Mouse (Mus musculus) CH12.LX (cell line): ENCODE data around the gene Zfp574. TPM values are rescaled to one million over a fixed set of nuclear protein-coding genes. Genes with fewer than 3 reads are reported as not detected.

Experiments used
- DNase-seq: peaks from one replicate; pipeline ENCODE4 v3.0.0-alpha.2; 2013; ENCODE audit errors: extremely low read depth
- H3K27ac ChIP-seq: 2 replicates; pipeline ENCODE4 v1.5.1; 2012; ENCODE audit warnings: low read depth, mild to moderate bottlenecking, control low read depth, moderate library complexity; ENCODE audit not compliant: insufficient read depth
- H3K27me3 ChIP-seq: replicated peaks from 2 replicates; pipeline ENCODE3; 2012; ENCODE audit warnings: inconsistent platforms
- H3K36me3 ChIP-seq, 2 experiments: replicated peaks in 1 of 2; 2 replicates each; pipeline versions ENCODE3 to v1.6.1; 2012; ENCODE audit warnings: inconsistent platforms in 1 of 2, low read length in 1 of 2, mild to moderate bottlenecking in 1 of 2, mixed read lengths in 1 of 2, moderate library complexity in 1 of 2; ENCODE audit not compliant: control insufficient read depth in 1 of 2, insufficient read depth in 1 of 2
- H3K4me1 ChIP-seq, 2 experiments: 2 replicates each; pipeline ENCODE4 v1.6.1; 2012; ENCODE audit warnings: inconsistent platforms in 1 of 2, moderate library complexity in 1 of 2; ENCODE audit not compliant: insufficient read depth in 2 of 2, control insufficient read depth in 1 of 2
- H3K4me2 ChIP-seq: 2 replicates; pipeline ENCODE4 v1.6.1; 2012; ENCODE audit warnings: low read depth, mild to moderate bottlenecking, control low read depth; ENCODE audit not compliant: poor library complexity, insufficient read depth, severe bottlenecking
- H3K4me3 ChIP-seq, 3 experiments: fragments of 150-350 bp in 1 of 3; sonication (generic) in 1 of 3; replicated peaks in 1 of 3; 2 replicates each; pipeline versions ENCODE3 to v1.5.1; 2011 to 2012; ENCODE audit warnings: low read depth in 2 of 3, low read length in 2 of 3, mild to moderate bottlenecking in 2 of 3, moderate library complexity in 2 of 3, control low read depth in 1 of 3, improper control_type of control experiment in 1 of 3, inconsistent platforms in 1 of 3, mixed read lengths in 1 of 3; ENCODE audit not compliant: poor library complexity in 1 of 3
- H3K79me2 ChIP-seq: replicated peaks from 2 replicates; pipeline ENCODE4 v1.6.1; 2012; ENCODE audit warnings: mild to moderate bottlenecking, moderate library complexity; ENCODE audit not compliant: control insufficient read depth, poor library complexity, insufficient read depth, severe bottlenecking; ENCODE audit errors: extremely low read depth
- H3K9ac ChIP-seq: 2 replicates; pipeline ENCODE4 v1.6.1; 2012; ENCODE audit warnings: low read depth, mild to moderate bottlenecking, control low read depth, moderate library complexity; ENCODE audit not compliant: insufficient read depth
- H3K9me3 ChIP-seq: replicated peaks from 2 replicates; pipeline ENCODE3; 2012; ENCODE audit warnings: low read length, inconsistent platforms, mixed read lengths
- BHLHE40 ChIP-seq: IDR thresholded peaks from 2 replicates; pipeline ENCODE4 v1.6.1; 2011; ENCODE audit warnings: mild to moderate bottlenecking, low read depth, low read length, improper control_type of control experiment
- CHD2 ChIP-seq: IDR thresholded peaks from 2 replicates; pipeline ENCODE4 v1.6.1; 2011; ENCODE audit warnings: low read length, improper control_type of control experiment
- CTCF ChIP-seq, 2 experiments: IDR thresholded peaks in 1 of 2; conservative IDR thresholded peaks in 1 of 2; 2 replicates each; pipeline ENCODE4 v1.5.1; 2011 to 2012; ENCODE audit warnings: low read depth in 2 of 2, low read length in 2 of 2, improper control_type of control experiment in 1 of 2, inconsistent platforms in 1 of 2, mild to moderate bottlenecking in 1 of 2, moderate library complexity in 1 of 2
- GABPA ChIP-seq: IDR thresholded peaks from 2 replicates; pipeline ENCODE4 v1.6.1; 2012; ENCODE audit warnings: low read depth, low read length, improper control_type of control experiment, inconsistent platforms; ENCODE audit not compliant: insufficient replicate concordance
- HCFC1 ChIP-seq: IDR thresholded peaks from 2 replicates; pipeline ENCODE4 v1.6.1; 2012; ENCODE audit warnings: low read depth, mild to moderate bottlenecking, inconsistent platforms, low read length, improper control_type of control experiment
- IRF4 ChIP-seq: IDR thresholded peaks from 2 replicates; pipeline ENCODE4 v1.6.1; 2014; ENCODE audit warnings: low read depth, mild to moderate bottlenecking, inconsistent platforms, low read length, improper control_type of control experiment
- JUN ChIP-seq: IDR thresholded peaks from 2 replicates; pipeline ENCODE4 v1.6.1; 2011; ENCODE audit warnings: low read depth, mild to moderate bottlenecking, low read length, improper control_type of control experiment, moderate library complexity; ENCODE audit not compliant: insufficient read depth
- MEF2A ChIP-seq: IDR thresholded peaks from 2 replicates; pipeline ENCODE4 v1.6.1; 2014; ENCODE audit warnings: low read depth, mild to moderate bottlenecking, inconsistent platforms, low read length, improper control_type of control experiment, borderline replicate concordance
- MXI1 ChIP-seq: IDR thresholded peaks from 2 replicates; pipeline ENCODE4 v1.6.1; 2011; ENCODE audit warnings: mild to moderate bottlenecking, low read depth, low read length, improper control_type of control experiment
- MYC ChIP-seq: IDR thresholded peaks from 2 replicates; pipeline ENCODE4 v1.6.1; 2011; ENCODE audit warnings: low read depth, mild to moderate bottlenecking, improper control_type of control experiment, low read length
- NELFE ChIP-seq: IDR thresholded peaks from 2 replicates; pipeline ENCODE4 v1.6.1; 2011; ENCODE audit warnings: low read depth, low read length, improper control_type of control experiment
- NRF1 ChIP-seq: IDR thresholded peaks from 2 replicates; pipeline ENCODE4 v1.6.1; 2014; ENCODE audit warnings: low read depth, mild to moderate bottlenecking, inconsistent platforms, low read length, improper control_type of control experiment, moderate library complexity
- PAX5 ChIP-seq: IDR thresholded peaks from 2 replicates; pipeline ENCODE4 v1.6.1; 2012; ENCODE audit warnings: low read length, inconsistent platforms, mixed read lengths
- POLR2A ChIP-seq: IDR thresholded peaks from 2 replicates; pipeline ENCODE4 v1.6.1; 2011; ENCODE audit warnings: low read depth, mild to moderate bottlenecking, improper control_type of control experiment, low read length
- POLR2AphosphoS2 ChIP-seq: IDR thresholded peaks from 2 replicates; pipeline ENCODE4 v1.6.1; 2011; ENCODE audit warnings: low read depth, low read length, improper control_type of control experiment
- SIN3A ChIP-seq: IDR thresholded peaks from 2 replicates; pipeline ENCODE4 v1.6.1; 2012; ENCODE audit warnings: low read length, improper control_type of control experiment, inconsistent platforms
- TBP ChIP-seq: conservative IDR thresholded peaks from 2 replicates; pipeline ENCODE4 v1.6.1; 2011; ENCODE audit warnings: low read depth, low read length, improper control_type of control experiment
- TCF12 ChIP-seq: IDR thresholded peaks from 2 replicates; pipeline ENCODE4 v1.6.1; 2014; ENCODE audit warnings: low read depth, mild to moderate bottlenecking, inconsistent platforms, low read length, improper control_type of control experiment
- UBTF ChIP-seq: IDR thresholded peaks from 2 replicates; pipeline ENCODE4 v1.6.1; 2012; ENCODE audit warnings: low read depth, mild to moderate bottlenecking, inconsistent platforms, low read length, improper control_type of control experiment, moderate library complexity
- USF1 ChIP-seq: IDR thresholded peaks from 2 replicates; pipeline ENCODE4 v1.6.1; 2014; ENCODE audit warnings: low read depth, mild to moderate bottlenecking, inconsistent platforms, low read length, improper control_type of control experiment
- USF2 ChIP-seq: conservative IDR thresholded peaks from 2 replicates; pipeline ENCODE4 v1.6.1; 2011; ENCODE audit warnings: low read depth, low read length, improper control_type of control experiment
- ZKSCAN1 ChIP-seq: IDR thresholded peaks from 2 replicates; pipeline ENCODE4 v1.6.1; 2012; ENCODE audit warnings: low read depth, inconsistent platforms, low read length, improper control_type of control experiment, borderline replicate concordance
- dilution Hi-C: fragments of 300-500 bp; cut with MboI; formaldehyde crosslinking; loops from 2 replicates; pipeline ENCODE4 v1.14.3; 2020; ENCODE audit warnings: low sequenced_read_pairs; ENCODE audit not compliant: extremely low pct_unique_long_range_greater_than_20kb, extremely low pct_ligation_motif_present
- in situ Hi-C: fragments of 300-500 bp; cut with MboI; formaldehyde crosslinking; loops from 3 replicates; pipeline ENCODE4 v1.14.3; 2019; ENCODE audit warnings: low sequenced_read_pairs, low pct_ligation_motif_present, low pct_unique_long_range_greater_than_20kb, mixed read lengths
- polyA plus RNA-seq: library from polyadenylated mRNA; unstranded; fragments of >175 nt; gene quantifications from 2 replicates; pipeline ENCODE4 v1.2.1, GENCODE M21; 2012; ENCODE audit warnings: low read depth; ENCODE audit not compliant: insufficient read length
- total RNA-seq, 2 experiments: library from RNA; depleted of rRNA; stranded (reverse); fragments of 300-350 nt in 1 of 2; fragments of >200 nt in 1 of 2; gene quantifications; 2 replicates each; pipeline ENCODE4 v1.2.3; 2012 to 2014

Gene Zfp574
- total and polyA plus RNA-seq, 3 experiments, result 3.4 to 13.3 (median 11.2) TPM

GRCm38 (mm10) chr7:25031528-25031927, 40.8 kb upstream of the Zfp574 start:
- TF ChIP-seq USF2 (no peak), MYC (no peak), ZKSCAN1 (no peak), POLR2AphosphoS2 (no peak), BHLHE40 (no peak), POLR2A (no peak), CTCF (conservative IDR thresholded peaks at IDR 0.05 in 1 of 2, IDR thresholded peaks at IDR 0.05 in 1 of 2; ENCODE audit: low read depth in 2 of 2, low read length in 2 of 2) (no peak), SIN3A (no peak), CHD2 (no peak), MXI1 (no peak), HCFC1 (no peak), TCF12 (no peak), GABPA (no peak), PAX5 (no peak), USF1 (no peak), IRF4 (no peak), TBP (no peak)
- peaks cover 0 to 3% of the 10 kb centered on the region in 2 experiments for H3K36me3 ChIP-seq
- peaks cover 0 to 7% of the 10 kb centered on the region in 2 experiments; a peak in 1 of 4 replicates for H3K4me1 ChIP-seq
- no peak overlapping the region for H3K4me2 ChIP-seq
- H3K9me3 ChIP-seq, result no peaks in the 10 kb centered on the region
- no peaks in the 10 kb centered on the region for H3K27me3 ChIP-seq
- in situ Hi-C loops, result no loop called here
- no peak overlapping the region for H3K9ac ChIP-seq
- H3K27ac ChIP-seq, result no peak overlapping the region
- no peaks in the 10 kb centered on the region for H3K79me2 ChIP-seq
- H3K4me3 ChIP-seq, result no peak overlapping the region
- dilution Hi-C loops, result no loop called here
- DNase-seq, result no peak

GRCm38 (mm10) chr7:25034796-25035195, 37.6 kb upstream of the Zfp574 start:
- no peaks in the 10 kb centered on the region for H3K27me3 ChIP-seq
- no peak overlapping the region for H3K4me3 ChIP-seq
- H3K27ac ChIP-seq, result no peak overlapping the region
- no peak overlapping the region for H3K4me2 ChIP-seq
- in situ Hi-C loops, result no loop called here
- no peaks in the 10 kb centered on the region for H3K4me1 ChIP-seq
- H3K36me3 ChIP-seq, result no peaks in the 10 kb centered on the region
- H3K9me3 ChIP-seq, result no peaks in the 10 kb centered on the region
- TF ChIP-seq MXI1 (no peak), USF1 (no peak), USF2 (no peak), HCFC1 (no peak), NRF1 (no peak), IRF4 (no peak), CHD2 (no peak), TBP (no peak), MEF2A (no peak), UBTF (no peak), JUN (no peak), NELFE (no peak), BHLHE40 (no peak), POLR2A (no peak)
- dilution Hi-C loops, result no loop called here
- H3K9ac ChIP-seq, result no peak overlapping the region
- no peaks in the 10 kb centered on the region for H3K79me2 ChIP-seq
- DNase-seq, result no peak
